23 mouse cellular contexts compared by ENCODE assay signal in the genomic region with DNA sequence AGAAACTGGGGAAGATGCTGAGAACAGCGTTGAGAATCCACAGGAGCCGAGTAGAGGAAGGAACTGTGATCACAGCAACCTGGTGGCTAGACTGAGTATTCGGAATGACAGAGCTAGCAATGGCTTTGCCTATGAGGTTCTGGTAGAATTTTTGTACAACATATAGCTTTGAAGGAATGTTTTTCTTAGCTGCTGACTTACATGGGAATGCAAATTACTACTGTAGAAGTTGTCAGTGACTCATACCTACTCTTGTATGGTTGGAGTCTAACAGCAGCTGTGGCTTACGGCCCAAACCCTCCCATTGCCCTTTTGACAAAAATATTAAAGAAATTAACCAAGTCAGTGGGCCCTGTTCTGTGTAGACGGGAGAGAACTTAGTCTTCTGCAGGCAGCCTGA. TPM values are rescaled to one million over a fixed set of nuclear protein-coding genes. Genes with fewer than 3 reads are reported as not detected.
DNase-seq lines count a peak whose midpoint lies in the region; ATAC-seq lines count a peak whose summit lies in the region.
"Had no signal": no experiment of that assay in that cellular context is flagged by ENCODE, and none has a peak within 500 bp of the region (broad histone marks: within the 10 kb centered on the region; RNA-seq: fewer than 3 reads in every experiment).

No protein-coding gene starts in this region.

- no peaks in the 10 kb centered on the region for H3K4me1 ChIP-seq in kidney, embryonic 14.5 days (ENCODE audit: control insufficient read depth, insufficient read depth, low read length)
- H3K4me1 ChIP-seq in hindbrain, embryonic 16.5 days (ENCODE audit: control insufficient read depth, insufficient read depth, low read depth, low read length) = no peaks in the 10 kb centered on the region
- H3K4me1 ChIP-seq: heart, embryonic 10.5 days; heart, embryonic 13.5 days had no signal

- no peak overlapping the region for H3K4me3 ChIP-seq in kidney, embryonic 14.5 days (ENCODE audit: low read length)
- no peak overlapping the region for H3K4me3 ChIP-seq in hindbrain, embryonic 16.5 days (ENCODE audit: low read length)
- H3K4me3 ChIP-seq: heart, embryonic 10.5 days; heart, embryonic 13.5 days had no signal

- no peak for ATAC-seq in kidney, embryonic 14.5 days (ENCODE audit: low FRiP score, low TSS enrichment)
- ATAC-seq in hindbrain, embryonic 16.5 days = no peak
- ATAC-seq: activated CD4-positive, CD25-positive, alpha-beta regulatory T cell, adult 4 months; CD4-positive, CD25-positive, alpha-beta regulatory T cell, adult 4 months; forebrain, embryonic 14.5 days; forebrain, postnatal 0 days had no signal

- H3K9me3 ChIP-seq in kidney, embryonic 14.5 days (ENCODE audit: control insufficient read depth, low read length) = no peaks in the 10 kb centered on the region
- no peaks in the 10 kb centered on the region for H3K9me3 ChIP-seq in hindbrain, embryonic 16.5 days (ENCODE audit: control insufficient read depth, low read length)
- H3K9me3 ChIP-seq: heart, embryonic 10.5 days; heart, embryonic 13.5 days had no signal

- no peak overlapping the region for H3K9ac ChIP-seq in kidney, embryonic 14.5 days (ENCODE audit: low read depth, low read length)
- no peak overlapping the region for H3K9ac ChIP-seq in hindbrain, embryonic 16.5 days (ENCODE audit: low read depth, low read length)
- H3K9ac ChIP-seq: forebrain, postnatal 0 days; heart, embryonic 13.5 days; hindbrain, embryonic 14.5 days had no signal

- DNase-seq in heart, adult 11 months = peak; percentile 23
- DNase-seq in heart, adult 8-10 months (ENCODE audit: low spot score) = no peak
- DNase-seq in 3T3-L1 (ENCODE audit: low read depth, low spot score) = peak; percentile 5
- peak; percentile 56 for DNase-seq in brain, adult 2 months (ENCODE audit: low read depth, low spot score)
- DNase-seq: adrenal gland, adult 8-10 months; adrenal gland, postnatal 25 days; cerebellum, adult 18-20 months; cerebellum, adult 9-10 months; cerebellum, postnatal 14 days; forebrain, postnatal 0 days; gastrocnemius, postnatal 10 days; gastrocnemius, postnatal 36 days; heart, adult 18-20 months; heart, postnatal 14 days; heart, postnatal 4 days had no signal

- peaks cover 94% of the 10 kb centered on the region for H3K36me3 ChIP-seq in kidney, embryonic 14.5 days (ENCODE audit: control insufficient read depth, insufficient read depth, low read length)
- peaks cover 49% of the 10 kb centered on the region for H3K36me3 ChIP-seq in hindbrain, embryonic 16.5 days (ENCODE audit: control insufficient read depth, insufficient read depth, low read length)

- 90% methylated on average over 5 of the region's 5 CpGs for WGBS in kidney, embryonic 14.5 days
- WGBS in hindbrain, embryonic 16.5 days = 85% methylated on average over 5 of the region's 5 CpGs

- no peak overlapping the region for H3K4me2 ChIP-seq in kidney, embryonic 14.5 days (replicated peaks; ENCODE audit: low read depth, low read length)
- H3K4me2 ChIP-seq in hindbrain, embryonic 16.5 days (ENCODE audit: low read length) = no peak overlapping the region
- H3K4me2 ChIP-seq: heart, embryonic 13.5 days; hindbrain, embryonic 14.5 days had no signal

- H3K27ac ChIP-seq in kidney, embryonic 14.5 days (ENCODE audit: low read depth, low read length) = no peak overlapping the region
- H3K27ac ChIP-seq in hindbrain, embryonic 16.5 days (ENCODE audit: low read depth, low read length) = no peak overlapping the region
- H3K27ac ChIP-seq: heart, embryonic 10.5 days; heart, embryonic 13.5 days; hindbrain, embryonic 14.5 days had no signal

- no peaks in the 10 kb centered on the region for H3K27me3 ChIP-seq in kidney, embryonic 14.5 days (ENCODE audit: control insufficient read depth, insufficient read depth, low read length)
- H3K27me3 ChIP-seq in hindbrain, embryonic 16.5 days (replicated peaks; ENCODE audit: control insufficient read depth, insufficient read depth, low read length) = no peaks in the 10 kb centered on the region
- H3K27me3 ChIP-seq: heart, embryonic 13.5 days had no signal

RNA-seq across cellular contexts. Expression of gene Pogk, which starts 14.0 kb away (rescaled TPM):
- 10 to 100 TPM in 2 of 4 experiments, 1 to 10 TPM in 2; 9.6 to 15.1 (median 10.4) TPM for total RNA-seq in heart, adult 8-10 months (2022)
- polyA plus RNA-seq in kidney, embryonic 14.5 days (2014; fragmentation: Nextera tagmentation; extraction: Ambion mirVana) = 10.7 and 20.0 TPM in 2 replicates
- 26.8 and 37.3 TPM in 2 replicates for polyA plus RNA-seq in hindbrain, embryonic 16.5 days (2015; fragmentation: Nextera tagmentation; extraction: Ambion mirVana)

RNA-seq across cellular contexts. Expression of gene Tada1, which starts 16.8 kb away (rescaled TPM):
- 1 to 10 TPM; 6.3 to 8.5 (median 7.2) TPM for total RNA-seq in heart, adult 8-10 months (2022)
- polyA plus RNA-seq in kidney, embryonic 14.5 days (2014; fragmentation: Nextera tagmentation; extraction: Ambion mirVana) = 60.7 and 62.9 TPM in 2 replicates
- 73.8 and 77.8 TPM in 2 replicates for polyA plus RNA-seq in hindbrain, embryonic 16.5 days (2015; fragmentation: Nextera tagmentation; extraction: Ambion mirVana)
